Mouse (Mus musculus): ENCODE data around the gene Pnkd. TPM values are rescaled to one million over a fixed set of nuclear protein-coding genes. Genes with fewer than 3 reads are reported as not detected.
"Not testable (repeated sequence)": the region's sequence is repeated elsewhere in the genome, so short reads cannot be mapped to it uniquely, and the experiment has no call there.

The Pnkd gene
- polyA plus RNA-seq, 1 experiment from 2014 or later: 46.7 TPM

GRCm38 (mm10) chr1:74321396-74321795 lies 36.7 kb downstream of the Pnkd start:
- TF ChIP-seq CTCF (IDR thresholded peaks at IDR 0.05; ENCODE audit: low read depth) (no peak), EP300 (IDR thresholded peaks at IDR 0.05; ENCODE audit: low read depth) (no peak)
- Histone ChIP-seq H3K9me3 (ENCODE audit: low read length) (no peaks in the 10 kb centered on the region), H3K4me2 (ENCODE audit: low read depth, low read length) (no peak overlapping the region), H3K4me3 (ENCODE audit: low read depth, low read length) (no peak overlapping the region), H3K9ac (replicated peaks) (no peak overlapping the region), H3K27ac (ENCODE audit: low read depth) (no peak overlapping the region), H3K27me3 (ENCODE audit: insufficient read depth, low read length) (no peaks in the 10 kb centered on the region), H3K4me1 (ENCODE audit: insufficient read depth) (no peaks in the 10 kb centered on the region), H3K36me3 (replicated peaks; ENCODE audit: insufficient read depth, low read length) (no peaks in the 10 kb centered on the region)
- ATAC-seq (no peak), DNase-seq (no peak)
- 59% methylated on average over 3 of the region's 3 CpGs for WGBS (ENCODE audit: insufficient replicate concordance)

GRCm38 (mm10) chr1:74326916-74327315 lies 42.2 kb downstream of the Pnkd start:
- H3K27ac ChIP-seq (ENCODE audit: low read depth); H3K36me3 ChIP-seq (replicated peaks; ENCODE audit: insufficient read depth, low read length); H3K9ac ChIP-seq (replicated peaks); H3K4me3 ChIP-seq (ENCODE audit: low read depth, low read length); H3K9me3 ChIP-seq (ENCODE audit: low read length); H3K4me2 ChIP-seq (ENCODE audit: low read depth, low read length); DNase-seq; H3K27me3 ChIP-seq (ENCODE audit: insufficient read depth, low read length); ATAC-seq: not testable (repeated sequence)
- H3K4me1 ChIP-seq (ENCODE audit: insufficient read depth): peaks cover 13% of the 10 kb centered on the region
- 72% methylated on average over 2 of the region's 2 CpGs for WGBS (ENCODE audit: insufficient replicate concordance)
- TF ChIP-seq CTCF (IDR thresholded peaks at IDR 0.05; ENCODE audit: low read depth): peak; percentile 49

GRCm38 (mm10) chr1:74329899-74330431 lies 45.2 kb downstream of the Pnkd start:
- DNase-seq (no peak), ATAC-seq (no peak)
- Histone ChIP-seq H3K27ac (ENCODE audit: low read depth) (no peak overlapping the region), H3K9ac (replicated peaks) (no peak overlapping the region), H3K36me3 (replicated peaks; ENCODE audit: insufficient read depth, low read length) (no peaks in the 10 kb centered on the region), H3K4me3 (ENCODE audit: low read depth, low read length) (no peak overlapping the region), H3K4me1 (ENCODE audit: insufficient read depth) (peaks cover 27% of the 10 kb centered on the region), H3K27me3 (ENCODE audit: insufficient read depth, low read length) (no peaks in the 10 kb centered on the region), H3K4me2 (ENCODE audit: low read depth, low read length) (no peak overlapping the region), H3K9me3 (ENCODE audit: low read length) (no peaks in the 10 kb centered on the region)
- 74% methylated on average over 7 of the region's 7 CpGs for WGBS (ENCODE audit: insufficient replicate concordance)
- TF ChIP-seq EP300 (IDR thresholded peaks at IDR 0.05; ENCODE audit: low read depth) (no peak), CTCF (IDR thresholded peaks at IDR 0.05; ENCODE audit: low read depth) (no peak)

- WGBS (ENCODE audit: insufficient replicate concordance): 32% methylated on average over 4 of the region's 4 CpGs
- H3K4me2 ChIP-seq (ENCODE audit: low read depth, low read length): no peak overlapping the region
- H3K27ac ChIP-seq (ENCODE audit: low read depth): 0 out of 2 replicates have a peak overlapping the region, but pooled peaks have one; percentile 14
- peaks cover 27% of the 10 kb centered on the region for H3K4me1 ChIP-seq (ENCODE audit: insufficient read depth)
- ATAC-seq (no peak), DNase-seq (no peak)
- TF ChIP-seq CTCF (IDR thresholded peaks at IDR 0.05; ENCODE audit: low read depth): no peak
- no peak for TF ChIP-seq EP300 (IDR thresholded peaks at IDR 0.05; ENCODE audit: low read depth)
- no peaks in the 10 kb centered on the region for H3K36me3 ChIP-seq (replicated peaks; ENCODE audit: insufficient read depth, low read length)
- no peak overlapping the region for H3K4me3 ChIP-seq (ENCODE audit: low read depth, low read length)
- no peaks in the 10 kb centered on the region for H3K27me3 ChIP-seq (ENCODE audit: insufficient read depth, low read length)
- 0 out of 2 replicates have a peak overlapping the region, but pooled peaks have one; percentile 13 for H3K9ac ChIP-seq (replicated peaks)
- no peaks in the 10 kb centered on the region for H3K9me3 ChIP-seq (ENCODE audit: low read length)
Measured at GRCm38 (mm10) chr1:74331046-74331681, 46.4 kb downstream of the Pnkd start.

GRCm38 (mm10) chr1:74332241-74332763 lies 47.6 kb downstream of the Pnkd start:
- Histone ChIP-seq H3K9me3 (ENCODE audit: low read length) (no peaks in the 10 kb centered on the region), H3K27me3 (ENCODE audit: insufficient read depth, low read length) (no peaks in the 10 kb centered on the region), H3K4me1 (ENCODE audit: insufficient read depth) (peaks cover 27% of the 10 kb centered on the region), H3K36me3 (replicated peaks; ENCODE audit: insufficient read depth, low read length) (no peaks in the 10 kb centered on the region), H3K9ac (replicated peaks) (peak overlapping the region; percentile 22; the same call in 1 of the 2 replicates), H3K27ac (ENCODE audit: low read depth) (no peak overlapping the region), H3K4me3 (ENCODE audit: low read depth, low read length) (peak overlapping the region; percentile 37), H3K4me2 (ENCODE audit: low read depth, low read length) (peak overlapping the region; percentile 73)
- ATAC-seq (peak; percentile 97), DNase-seq (peak; percentile 95)
- WGBS (ENCODE audit: insufficient replicate concordance): under 1% methylated on average over 36 of the region's 36 CpGs
- TF ChIP-seq CTCF (IDR thresholded peaks at IDR 0.05; ENCODE audit: low read depth) (peak; percentile 68), EP300 (IDR thresholded peaks at IDR 0.05; ENCODE audit: low read depth) (no peak)

GRCm38 (mm10) chr1:74332930-74333329 lies 48.2 kb downstream of the Pnkd start:
- Histone ChIP-seq H3K4me3 (ENCODE audit: low read depth, low read length) (peak overlapping the region; percentile 37), H3K36me3 (replicated peaks; ENCODE audit: insufficient read depth, low read length) (no peaks in the 10 kb centered on the region), H3K9ac (replicated peaks) (no peak overlapping the region), H3K27me3 (ENCODE audit: insufficient read depth, low read length) (no peaks in the 10 kb centered on the region), H3K4me2 (ENCODE audit: low read depth, low read length) (peak overlapping the region; percentile 73), H3K27ac (ENCODE audit: low read depth) (no peak overlapping the region), H3K9me3 (ENCODE audit: low read length) (no peaks in the 10 kb centered on the region), H3K4me1 (ENCODE audit: insufficient read depth) (peaks cover 27% of the 10 kb centered on the region)
- no peak for ATAC-seq
- DNase-seq: no peak
- 9% methylated on average over 9 of the region's 9 CpGs for WGBS (ENCODE audit: insufficient replicate concordance)
- TF ChIP-seq CTCF (IDR thresholded peaks at IDR 0.05; ENCODE audit: low read depth) (no peak), EP300 (IDR thresholded peaks at IDR 0.05; ENCODE audit: low read depth) (no peak)
